Mouse (Mus musculus): Measurements from ENCODE around the gene Rps15. TPM values are rescaled to one million over a fixed set of nuclear protein-coding genes. Genes with fewer than 3 reads are reported as not detected.
A peak's percentile ranks its signal among the peaks of the same experiment; 100 is the strongest.

The Rps15 gene
- polyA plus RNA-seq, 1 experiment, result 2,371 TPM

DNA sequence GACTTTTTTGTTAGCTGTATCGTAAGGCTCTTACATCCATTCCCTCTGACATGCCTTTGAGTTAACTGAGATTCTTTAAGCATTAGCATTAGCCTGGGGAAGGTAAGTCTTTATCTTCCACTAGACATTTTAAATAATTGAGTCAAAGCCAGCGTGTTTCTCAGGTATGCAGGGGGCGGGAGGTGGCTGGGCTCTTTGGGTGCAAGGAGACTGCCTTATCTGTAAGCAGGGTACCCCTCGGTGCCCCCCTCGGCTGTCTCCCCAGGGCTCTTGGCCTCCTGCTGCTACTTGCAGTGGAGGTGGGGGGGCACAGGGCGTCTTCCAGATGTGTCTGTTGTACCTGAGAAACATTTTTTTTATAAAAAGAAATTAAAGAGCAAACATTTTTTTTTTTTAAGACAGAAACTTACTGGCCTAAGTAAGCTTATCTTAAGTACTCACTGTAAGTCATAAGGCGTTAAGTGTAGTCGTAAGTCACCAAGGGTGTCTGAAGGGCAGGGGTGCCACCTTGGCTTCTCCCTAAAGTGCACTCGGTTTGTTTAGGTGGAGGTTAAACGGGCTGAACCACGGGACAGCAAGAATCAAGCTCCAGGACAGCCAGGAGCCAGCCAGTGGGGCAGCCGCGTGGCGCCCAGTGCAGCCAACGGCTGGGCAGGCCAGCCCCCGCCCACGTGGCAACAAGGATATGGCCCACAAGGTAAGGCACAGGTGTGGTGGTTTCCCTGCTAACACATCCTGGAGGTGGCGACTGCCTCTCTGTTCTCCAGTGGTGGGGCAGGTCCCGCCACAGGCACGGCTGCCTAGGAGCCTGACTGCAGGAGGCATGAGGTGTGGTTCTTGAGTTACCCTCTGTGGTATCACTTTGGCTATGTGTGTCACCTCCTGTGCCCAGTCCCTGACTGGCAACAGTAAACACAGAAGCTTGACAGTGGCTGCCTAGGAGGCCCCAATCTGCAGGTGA, 9.5 kb upstream of the Rps15 start:
- H3K27ac ChIP-seq (ENCODE audit: control insufficient read depth, insufficient read depth, low read length), result no peak overlapping the region
- no peak overlapping the region for H3K4me3 ChIP-seq (ENCODE audit: control insufficient read depth, insufficient read depth, low read length)
- peaks cover 63% of the 10 kb centered on the region for H3K36me3 ChIP-seq (ENCODE audit: control insufficient read depth, insufficient read depth, low read length)
- TF ChIP-seq POLR2A (IDR thresholded peaks at IDR 0.05; ENCODE audit: control insufficient read depth, extremely low read depth, insufficient read depth, low read length, poor library complexity) (no peak), CTCF (IDR thresholded peaks at IDR 0.05; ENCODE audit: borderline replicate concordance, control insufficient read depth, extremely low read depth, insufficient read depth, low read length, poor library complexity) (no peak)
- no peaks in the 10 kb centered on the region for H3K27me3 ChIP-seq (ENCODE audit: control insufficient read depth, insufficient read depth, low read length)
- DNase-seq, result no peak
- H3K4me1 ChIP-seq (replicated peaks; ENCODE audit: control insufficient read depth, insufficient read depth, low read length), result no peaks in the 10 kb centered on the region
- WGBS, result 81% methylated on average over 20 of the region's 20 CpGs

DNA sequence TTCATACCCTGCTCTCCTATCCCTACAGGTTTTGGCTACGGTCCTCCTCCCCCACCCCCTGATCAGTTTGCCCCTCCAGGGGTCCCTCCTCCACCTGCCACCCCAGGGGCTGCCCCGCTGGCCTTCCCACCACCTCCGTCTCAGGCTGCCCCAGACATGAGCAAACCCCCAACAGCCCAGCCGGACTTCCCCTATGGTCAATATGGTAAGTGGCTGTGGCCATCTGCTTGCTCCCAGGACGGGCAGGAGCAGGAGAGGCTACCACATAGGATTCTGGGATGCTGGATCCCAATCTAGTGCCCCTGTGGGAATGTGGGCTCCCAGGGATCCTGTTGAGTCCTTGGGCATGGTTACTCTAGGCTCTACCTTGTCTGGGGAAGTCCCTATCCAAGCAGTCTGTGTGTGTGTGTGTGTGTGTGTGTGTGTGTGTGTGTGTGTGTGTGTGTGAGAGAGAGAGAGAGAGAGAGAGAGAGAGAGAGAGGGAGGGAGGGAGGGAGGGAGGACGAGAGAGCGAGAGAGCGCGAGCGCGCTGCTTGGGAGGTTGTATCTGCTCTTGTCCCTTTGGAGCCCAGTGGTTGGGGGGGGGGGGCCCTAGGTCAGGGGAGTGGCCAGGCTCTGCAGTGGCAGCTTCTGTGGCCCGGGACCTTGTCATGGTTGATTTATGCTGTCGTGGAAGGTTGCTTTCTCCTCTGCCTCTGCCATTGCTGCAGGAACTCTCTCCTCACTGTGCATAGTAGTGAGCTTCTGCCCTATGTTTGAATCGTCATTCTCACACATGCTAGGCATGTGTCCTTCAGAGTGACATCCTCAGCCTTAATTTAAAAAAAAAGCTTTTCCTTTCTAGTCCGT, 6.8 kb upstream of the Rps15 start:
- H3K27me3 ChIP-seq (ENCODE audit: control insufficient read depth, insufficient read depth, low read length), result no peaks in the 10 kb centered on the region
- no peak for DNase-seq
- TF ChIP-seq POLR2A (IDR thresholded peaks at IDR 0.05; ENCODE audit: control insufficient read depth, extremely low read depth, insufficient read depth, low read length, poor library complexity) (no peak), CTCF (IDR thresholded peaks at IDR 0.05; ENCODE audit: borderline replicate concordance, control insufficient read depth, extremely low read depth, insufficient read depth, low read length, poor library complexity) (no peak)
- peaks cover 43% of the 10 kb centered on the region for H3K36me3 ChIP-seq (ENCODE audit: control insufficient read depth, insufficient read depth, low read length)
- H3K4me1 ChIP-seq (replicated peaks; ENCODE audit: control insufficient read depth, insufficient read depth, low read length), result no peaks in the 10 kb centered on the region
- no peak overlapping the region for H3K27ac ChIP-seq (ENCODE audit: control insufficient read depth, insufficient read depth, low read length)
- H3K4me3 ChIP-seq (ENCODE audit: control insufficient read depth, insufficient read depth, low read length), result no peak overlapping the region
- WGBS, result 91% methylated on average over 13 of the region's 15 CpGs

- Histone ChIP-seq H3K27ac (ENCODE audit: control insufficient read depth, insufficient read depth, low read length) (no peak overlapping the region), H3K27me3 (ENCODE audit: control insufficient read depth, insufficient read depth, low read length) (no peaks in the 10 kb centered on the region), H3K4me1 (replicated peaks; ENCODE audit: control insufficient read depth, insufficient read depth, low read length) (peaks cover 6% of the 10 kb centered on the region), H3K4me3 (ENCODE audit: control insufficient read depth, insufficient read depth, low read length) (no peak overlapping the region), H3K36me3 (ENCODE audit: control insufficient read depth, insufficient read depth, low read length) (peaks cover 39% of the 10 kb centered on the region)
- no peak for DNase-seq
- WGBS, result 88% methylated on average over 12 of the region's 12 CpGs
- no peak for TF ChIP-seq POLR2A (IDR thresholded peaks at IDR 0.05; ENCODE audit: control insufficient read depth, extremely low read depth, insufficient read depth, low read length, poor library complexity)
- no peak for TF ChIP-seq CTCF (IDR thresholded peaks at IDR 0.05; ENCODE audit: borderline replicate concordance, control insufficient read depth, extremely low read depth, insufficient read depth, low read length, poor library complexity)
Measured at GRCm38 (mm10) chr10:80288097-80288496, 4.2 kb upstream of the Rps15 start.

- DNase-seq, result no peak
- H3K4me1 ChIP-seq (replicated peaks; ENCODE audit: control insufficient read depth, insufficient read depth, low read length), result peaks cover 12% of the 10 kb centered on the region
- no peak overlapping the region for H3K4me3 ChIP-seq (ENCODE audit: control insufficient read depth, insufficient read depth, low read length)
- TF ChIP-seq CTCF (IDR thresholded peaks at IDR 0.05; ENCODE audit: borderline replicate concordance, control insufficient read depth, extremely low read depth, insufficient read depth, low read length, poor library complexity) (no peak), POLR2A (IDR thresholded peaks at IDR 0.05; ENCODE audit: control insufficient read depth, extremely low read depth, insufficient read depth, low read length, poor library complexity) (no peak)
- 81% methylated on average over 8 of the region's 8 CpGs for WGBS
- no peak overlapping the region for H3K27ac ChIP-seq (ENCODE audit: control insufficient read depth, insufficient read depth, low read length)
- no peaks in the 10 kb centered on the region for H3K27me3 ChIP-seq (ENCODE audit: control insufficient read depth, insufficient read depth, low read length)
- H3K36me3 ChIP-seq (ENCODE audit: control insufficient read depth, insufficient read depth, low read length), result peaks cover 37% of the 10 kb centered on the region
Measured at GRCm38 (mm10) chr10:80288657-80289056, 3.6 kb upstream of the Rps15 start.

- 18% methylated on average over 14 of the region's 14 CpGs for WGBS
- Histone ChIP-seq H3K27ac (ENCODE audit: control insufficient read depth, insufficient read depth, low read length) (no peak overlapping the region), H3K4me1 (replicated peaks; ENCODE audit: control insufficient read depth, insufficient read depth, low read length) (peaks cover 17% of the 10 kb centered on the region), H3K27me3 (ENCODE audit: control insufficient read depth, insufficient read depth, low read length) (no peaks in the 10 kb centered on the region), H3K4me3 (ENCODE audit: control insufficient read depth, insufficient read depth, low read length) (peak overlapping the region; percentile 70), H3K36me3 (ENCODE audit: control insufficient read depth, insufficient read depth, low read length) (peaks cover 17% of the 10 kb centered on the region)
- TF ChIP-seq CTCF (IDR thresholded peaks at IDR 0.05; ENCODE audit: borderline replicate concordance, control insufficient read depth, extremely low read depth, insufficient read depth, low read length, poor library complexity) (no peak), POLR2A (IDR thresholded peaks at IDR 0.05; ENCODE audit: control insufficient read depth, extremely low read depth, insufficient read depth, low read length, poor library complexity) (no peak)
- DNase-seq, result no peak
Measured at GRCm38 (mm10) chr10:80293325-80293724, 1.1 kb downstream of the Rps15 start.

GRCm38 (mm10) chr10:80294311-80294710, 2.1 kb downstream of the Rps15 start:
- Histone ChIP-seq H3K36me3 (ENCODE audit: control insufficient read depth, insufficient read depth, low read length) (peaks cover 14% of the 10 kb centered on the region), H3K27me3 (ENCODE audit: control insufficient read depth, insufficient read depth, low read length) (peaks cover 4% of the 10 kb centered on the region; the same call in 1 of the 2 replicates), H3K4me1 (replicated peaks; ENCODE audit: control insufficient read depth, insufficient read depth, low read length) (peaks cover 17% of the 10 kb centered on the region), H3K27ac (ENCODE audit: control insufficient read depth, insufficient read depth, low read length) (no peak overlapping the region), H3K4me3 (ENCODE audit: control insufficient read depth, insufficient read depth, low read length) (no peak overlapping the region)
- TF ChIP-seq CTCF (IDR thresholded peaks at IDR 0.05; ENCODE audit: borderline replicate concordance, control insufficient read depth, extremely low read depth, insufficient read depth, low read length, poor library complexity) (no peak), POLR2A (IDR thresholded peaks at IDR 0.05; ENCODE audit: control insufficient read depth, extremely low read depth, insufficient read depth, low read length, poor library complexity) (no peak)
- DNase-seq, result no peak
- WGBS, result 96% methylated on average over 4 of the region's 4 CpGs
